Mouse (Mus musculus) lung, postnatal 14 days (tissue): ENCODE data around the gene Sphk2.

ENCODE experiments used
- DNase-seq: peaks from one replicate; pipeline ENCODE4 v3.0.0; 2021

Sphk2 gene

GRCm38 (mm10) chr7:45723301-45723700, 5.5 kb upstream of the Sphk2 start:
- no peak for DNase-seq

- DNase-seq = no peak
Observed at GRCm38 (mm10) chr7:45722348-45722713, 4.5 kb upstream of the Sphk2 start.

- no peak for DNase-seq
Observed at GRCm38 (mm10) chr7:45721642-45722347, 4.0 kb upstream of the Sphk2 start.

- DNase-seq = no peak
Observed at GRCm38 (mm10) chr7:45721234-45721571, 3.4 kb upstream of the Sphk2 start.

- no peak for DNase-seq
Observed at GRCm38 (mm10) chr7:45720413-45721233, 2.8 kb upstream of the Sphk2 start, which contains the start of gene Fam83e. Gene Fam83e, plus strand, starts transcription at chr7:45721212.

GRCm38 (mm10) chr7:45719738-45720412, 2.1 kb upstream of the Sphk2 start:
- DNase-seq = no peak

- DNase-seq = no peak
Observed at GRCm38 (mm10) chr7:45719180-45719579, 1.4 kb upstream of the Sphk2 start.

- DNase-seq = no peak
Observed at GRCm38 (mm10) chr7:45718331-45718730, 529 bp upstream of the Sphk2 start.

- no peak for DNase-seq
Observed at GRCm38 (mm10) chr7:45716952-45717917, 567 bp downstream of the Sphk2 start.

GRCm38 (mm10) chr7:45716460-45716857, 1.3 kb downstream of the Sphk2 start:
- DNase-seq = no peak

GRCm38 (mm10) chr7:45715741-45716459, 1.9 kb downstream of the Sphk2 start:
- no peak for DNase-seq

- DNase-seq = peak; percentile 98
Observed at GRCm38 (mm10) chr7:45715090-45715708, 2.6 kb downstream of the Sphk2 start, which contains the start of gene Rpl18. Gene Rpl18, plus strand, starts transcription at chr7:45715457.

- no peak for DNase-seq
Observed at GRCm38 (mm10) chr7:45714630-45715089, 3.1 kb downstream of the Sphk2 start.

GRCm38 (mm10) chr7:45713881-45714520, 3.8 kb downstream of the Sphk2 start:
- no peak for DNase-seq

- no peak for DNase-seq
Observed at GRCm38 (mm10) chr7:45713396-45713795, 4.4 kb downstream of the Sphk2 start.

- peak; percentile 64 for DNase-seq
Observed at GRCm38 (mm10) chr7:45712022-45712757, 5.6 kb downstream of the Sphk2 start.

- no peak for DNase-seq
Observed at GRCm38 (mm10) chr7:45711316-45712021, 6.3 kb downstream of the Sphk2 start.

- DNase-seq = no peak
Observed at GRCm38 (mm10) chr7:45710477-45711191, 7.2 kb downstream of the Sphk2 start.
